Mouse (Mus musculus): ENCODE measurements around the gene Wdr74. TPM values are rescaled to one million over a fixed set of nuclear protein-coding genes. Genes with fewer than 3 reads are reported as not detected.
A peak's percentile ranks its signal among the peaks of the same experiment; 100 is the strongest.
"Not testable (repeated sequence)": the region's sequence is repeated elsewhere in the genome, so short reads cannot be mapped to it uniquely, and the experiment has no call there.

The Wdr74 gene
- polyA plus RNA-seq, 1 experiment from 2014 or later: 82.6 TPM

GRCm38 (mm10) chr19:8721378-8721777, 14.2 kb upstream of the Wdr74 start:
- WGBS: 82% methylated on average over 1 of the region's 1 CpGs
- Histone ChIP-seq H3K9me3 (no peaks in the 10 kb centered on the region), H3K4me1 (replicated peaks) (peaks cover 41% of the 10 kb centered on the region), H3K36me3 (peaks cover 20% of the 10 kb centered on the region), H3K27me3 (no peaks in the 10 kb centered on the region), H3K9ac (peak overlapping the region; percentile 43; the same call in 1 of the 2 replicates), H3K4me3 (no peak overlapping the region; the same call in 1 of the 2 replicates), H3K27ac (no peak overlapping the region), H3K4me2 (peak overlapping the region; percentile 76)
- no peak for ATAC-seq (ENCODE audit: low FRiP score)

- peaks cover 41% of the 10 kb centered on the region for H3K4me1 ChIP-seq (replicated peaks)
- H3K9me3 ChIP-seq: no peaks in the 10 kb centered on the region
- peaks cover 26% of the 10 kb centered on the region for H3K36me3 ChIP-seq
- peak overlapping the region; percentile 96 for H3K9ac ChIP-seq
- peak overlapping the region; percentile 68 for H3K4me3 ChIP-seq
- WGBS: 66% methylated on average over 4 of the region's 4 CpGs
- peak overlapping the region; percentile 76 for H3K4me2 ChIP-seq
- no peak for ATAC-seq (ENCODE audit: low FRiP score)
- peak overlapping the region; percentile 96 for H3K27ac ChIP-seq
- no peaks in the 10 kb centered on the region for H3K27me3 ChIP-seq
Measured at GRCm38 (mm10) chr19:8722021-8722420, 13.6 kb upstream of the Wdr74 start.

GRCm38 (mm10) chr19:8722559-8722906, 13.1 kb upstream of the Wdr74 start:
- 2% methylated on average over 5 of the region's 5 CpGs for WGBS
- H3K27me3 ChIP-seq: no peaks in the 10 kb centered on the region
- peak overlapping the region; percentile 96 for H3K27ac ChIP-seq
- ATAC-seq (ENCODE audit: low FRiP score): peak; percentile 44
- peak overlapping the region; percentile 76 for H3K4me2 ChIP-seq
- H3K4me3 ChIP-seq: peak overlapping the region; percentile 68
- H3K36me3 ChIP-seq: peaks cover 28% of the 10 kb centered on the region
- peaks cover 41% of the 10 kb centered on the region for H3K4me1 ChIP-seq (replicated peaks)
- H3K9me3 ChIP-seq: no peaks in the 10 kb centered on the region
- H3K9ac ChIP-seq: peak overlapping the region; percentile 96

- peaks cover 41% of the 10 kb centered on the region for H3K4me1 ChIP-seq (replicated peaks)
- no peaks in the 10 kb centered on the region for H3K9me3 ChIP-seq
- H3K27me3 ChIP-seq: no peaks in the 10 kb centered on the region
- peak within 1 kb of the TSS; percentile 96 for H3K9ac ChIP-seq
- H3K4me2 ChIP-seq: peak within 1 kb of the TSS; percentile 76
- peaks cover 28% of the 10 kb centered on the region for H3K36me3 ChIP-seq
- WGBS: under 1% methylated on average over 50 of the region's 50 CpGs
- peak within 1 kb of the TSS; percentile 96 for H3K27ac ChIP-seq
- H3K4me3 ChIP-seq: peak within 1 kb of the TSS; percentile 68
- ATAC-seq (ENCODE audit: low FRiP score): peak; percentile 96
Measured at GRCm38 (mm10) chr19:8722907-8723573, 12.6 kb upstream of the Wdr74 start, which contains the start of gene Slc3a2. Gene Slc3a2 (minus strand): TSS chr19:8723369.

GRCm38 (mm10) chr19:8723574-8724346, 11.9 kb upstream of the Wdr74 start:
- Histone ChIP-seq H3K9ac (peak overlapping the region; percentile 96), H3K4me3 (peak overlapping the region; percentile 68), H3K4me2 (peak overlapping the region; percentile 76), H3K27me3 (no peaks in the 10 kb centered on the region), H3K36me3 (peaks cover 28% of the 10 kb centered on the region), H3K27ac (peak overlapping the region; percentile 84), H3K9me3 (no peaks in the 10 kb centered on the region), H3K4me1 (replicated peaks) (peaks cover 41% of the 10 kb centered on the region)
- ATAC-seq (ENCODE audit: low FRiP score): no peak
- under 1% methylated on average over 20 of the region's 20 CpGs for WGBS

- Histone ChIP-seq H3K4me1 (replicated peaks) (peaks cover 41% of the 10 kb centered on the region), H3K27me3 (no peaks in the 10 kb centered on the region), H3K9me3 (no peaks in the 10 kb centered on the region), H3K4me2 (peak overlapping the region; percentile 76), H3K9ac (peak overlapping the region; percentile 96), H3K27ac (peak overlapping the region; percentile 84), H3K36me3 (peaks cover 28% of the 10 kb centered on the region), H3K4me3 (peak overlapping the region; percentile 68)
- WGBS: 1% methylated on average over 2 of the region's 2 CpGs
- ATAC-seq (ENCODE audit: low FRiP score): no peak
Measured at GRCm38 (mm10) chr19:8724392-8724791, 11.2 kb upstream of the Wdr74 start.

- Histone ChIP-seq H3K36me3 (peaks cover 28% of the 10 kb centered on the region), H3K4me1 (replicated peaks) (peaks cover 41% of the 10 kb centered on the region), H3K27me3 (no peaks in the 10 kb centered on the region), H3K27ac (0 out of 2 replicates have a peak overlapping the region, but pooled peaks have one; percentile 84), H3K4me2 (peak overlapping the region; percentile 76), H3K4me3 (peak overlapping the region; percentile 68), H3K9ac (peak overlapping the region; percentile 96), H3K9me3 (no peaks in the 10 kb centered on the region)
- ATAC-seq (ENCODE audit: low FRiP score): no peak
- 54% methylated on average over 4 of the region's 4 CpGs for WGBS
Measured at GRCm38 (mm10) chr19:8725081-8725613, 10.5 kb upstream of the Wdr74 start.

- peaks cover 28% of the 10 kb centered on the region for H3K36me3 ChIP-seq
- H3K27ac ChIP-seq: no peak overlapping the region
- peaks cover 30% of the 10 kb centered on the region for H3K4me1 ChIP-seq (replicated peaks)
- H3K4me2 ChIP-seq: no peak overlapping the region
- no peaks in the 10 kb centered on the region for H3K9me3 ChIP-seq
- H3K9ac ChIP-seq: no peak overlapping the region
- no peaks in the 10 kb centered on the region for H3K27me3 ChIP-seq
- WGBS: 18% methylated on average over 3 of the region's 3 CpGs
- no peak for ATAC-seq (ENCODE audit: low FRiP score)
- H3K4me3 ChIP-seq: no peak overlapping the region
Measured at GRCm38 (mm10) chr19:8726609-8727390, 8.8 kb upstream of the Wdr74 start.

GRCm38 (mm10) chr19:8727495-8728114, 8.0 kb upstream of the Wdr74 start:
- Histone ChIP-seq H3K36me3 (peaks cover 28% of the 10 kb centered on the region), H3K27ac (no peak overlapping the region), H3K4me1 (replicated peaks) (peaks cover 22% of the 10 kb centered on the region), H3K27me3 (no peaks in the 10 kb centered on the region; the same call in 1 of the 2 replicates), H3K9me3 (no peaks in the 10 kb centered on the region), H3K4me2 (no peak overlapping the region), H3K9ac (no peak overlapping the region), H3K4me3 (no peak overlapping the region)
- 35% methylated on average over 5 of the region's 5 CpGs for WGBS
- ATAC-seq (ENCODE audit: low FRiP score): no peak

GRCm38 (mm10) chr19:8728335-8729099, 7.1 kb upstream of the Wdr74 start:
- peaks cover 28% of the 10 kb centered on the region for H3K36me3 ChIP-seq
- not testable (repeated sequence) for H3K9ac ChIP-seq; H3K27ac ChIP-seq; H3K27me3 ChIP-seq; H3K4me3 ChIP-seq; H3K9me3 ChIP-seq; ATAC-seq (ENCODE audit: low FRiP score); H3K4me2 ChIP-seq
- peaks cover 22% of the 10 kb centered on the region for H3K4me1 ChIP-seq (replicated peaks)
- 47% methylated on average over 3 of the region's 3 CpGs for WGBS

- no peak for ATAC-seq (ENCODE audit: low FRiP score)
- no peaks in the 10 kb centered on the region for H3K9me3 ChIP-seq
- WGBS: 80% methylated on average over 3 of the region's 3 CpGs
Measured at GRCm38 (mm10) chr19:8734334-8734733, 1.3 kb upstream of the Wdr74 start.

More at GRCm38 (mm10) chr19:8734334-8734733, 1.3 kb upstream of the Wdr74 start:
- H3K4me3 ChIP-seq: no peak overlapping the region
- no peak overlapping the region for H3K4me2 ChIP-seq
- peaks cover 19% of the 10 kb centered on the region for H3K36me3 ChIP-seq
- H3K27me3 ChIP-seq: no peaks in the 10 kb centered on the region; the same call in 1 of the 2 replicates
- no peak overlapping the region for H3K27ac ChIP-seq
- peaks cover 18% of the 10 kb centered on the region for H3K4me1 ChIP-seq (replicated peaks)
- no peak overlapping the region for H3K9ac ChIP-seq

Data from hindbrain, embryonic 13.5 days (tissue).